Mouse (Mus musculus): Measurements from ENCODE around the gene Scamp1.

Scamp1 gene

GRCm38 (mm10) chr13:94223609-94224008, 62.0 kb downstream of the Scamp1 start:
- DNase-seq (ENCODE audit: low spot score), result no peak

GRCm38 (mm10) chr13:94212716-94213115, 72.9 kb downstream of the Scamp1 start:
- DNase-seq (ENCODE audit: low spot score), result no peak

GRCm38 (mm10) chr13:94212179-94212578, 73.5 kb downstream of the Scamp1 start:
- no peak for DNase-seq (ENCODE audit: low spot score)

- DNase-seq (ENCODE audit: low spot score), result no peak
These were observed 74.2 kb downstream of the Scamp1 start for GRCm38 (mm10) chr13:94211236-94212119.

- no peak for DNase-seq (ENCODE audit: low spot score)
These were observed 76.8 kb downstream of the Scamp1 start for GRCm38 (mm10) chr13:94208892-94209291.

GRCm38 (mm10) chr13:94207973-94208372, 77.7 kb downstream of the Scamp1 start:
- no peak for DNase-seq (ENCODE audit: low spot score)

GRCm38 (mm10) chr13:94205234-94205633, 80.4 kb downstream of the Scamp1 start:
- DNase-seq (ENCODE audit: low spot score), result no peak

- DNase-seq (ENCODE audit: low spot score), result no peak
These were observed 85.8 kb downstream of the Scamp1 start for GRCm38 (mm10) chr13:94199829-94200228.

GRCm38 (mm10) chr13:94198616-94199015, 87.0 kb downstream of the Scamp1 start:
- no peak for DNase-seq (ENCODE audit: low spot score)

- DNase-seq (ENCODE audit: low spot score), result no peak
These were observed 92.4 kb downstream of the Scamp1 start for GRCm38 (mm10) chr13:94193227-94193626.

GRCm38 (mm10) chr13:94190386-94190785, 95.3 kb downstream of the Scamp1 start:
- DNase-seq (ENCODE audit: low spot score), result no peak

- DNase-seq (ENCODE audit: low spot score), result no peak
These were observed 97.2 kb downstream of the Scamp1 start for GRCm38 (mm10) chr13:94188200-94189086.

GRCm38 (mm10) chr13:94185631-94186030, 100.0 kb downstream of the Scamp1 start:
- no peak for DNase-seq (ENCODE audit: low spot score)

GRCm38 (mm10) chr13:94184726-94185456, 100.8 kb downstream of the Scamp1 start:
- no peak for DNase-seq (ENCODE audit: low spot score)

- DNase-seq (ENCODE audit: low spot score), result no peak
These were observed 102.2 kb downstream of the Scamp1 start for GRCm38 (mm10) chr13:94183372-94184021.

GRCm38 (mm10) chr13:94182026-94182425, 103.6 kb downstream of the Scamp1 start:
- no peak for DNase-seq (ENCODE audit: low spot score)

- DNase-seq (ENCODE audit: low spot score), result no peak
These were observed 104.9 kb downstream of the Scamp1 start for GRCm38 (mm10) chr13:94180477-94181420.

GRCm38 (mm10) chr13:94178401-94179040, 107.1 kb downstream of the Scamp1 start:
- DNase-seq (ENCODE audit: low spot score), result no peak

GRCm38 (mm10) chr13:94177148-94177547, 108.5 kb downstream of the Scamp1 start:
- DNase-seq (ENCODE audit: low spot score), result no peak

Data from testis, postnatal 10 days (tissue).